Mouse (Mus musculus) hindbrain, embryonic 12.5 days (tissue): ENCODE data around the gene Uchl4. TPM values are rescaled to one million over a fixed set of nuclear protein-coding genes. Genes with fewer than 3 reads are reported as not detected.

Experiments used
- ATAC-seq: fragments of 200-750 bp; cut with Nextera tagmentation; 2 replicates; pipeline ENCODE4 v1.8.0; 2017; ENCODE audit warnings: moderate TSS enrichment; ENCODE audit not compliant: low FRiP score
- H3K27ac ChIP-seq: fragments of 300-500 bp; sonication (generic); 2 replicates; pipeline ENCODE4 v1.5.1; 2016; ENCODE audit warnings: mild to moderate bottlenecking
- H3K27me3 ChIP-seq: fragments of 300-500 bp; sonication (generic); 2 replicates; pipeline ENCODE4 v1.6.1; 2016; ENCODE audit warnings: mild to moderate bottlenecking
- H3K36me3 ChIP-seq: fragments of 300-500 bp; sonication (generic); 2 replicates; pipeline ENCODE4 v1.6.1; 2016; ENCODE audit warnings: mild to moderate bottlenecking
- H3K4me1 ChIP-seq: fragments of 300-500 bp; sonication (generic); 2 replicates; pipeline ENCODE4 v1.6.1; 2016
- H3K4me2 ChIP-seq: fragments of 300-500 bp; sonication (generic); replicated peaks from 2 replicates; pipeline ENCODE4 v1.6.1; 2016; ENCODE audit warnings: mild to moderate bottlenecking
- H3K4me3 ChIP-seq: fragments of 300-500 bp; sonication (generic); 2 replicates; pipeline ENCODE4 v1.5.1; 2016; ENCODE audit warnings: mild to moderate bottlenecking
- H3K9ac ChIP-seq: fragments of 300-500 bp; sonication (generic); 2 replicates; pipeline ENCODE4 v1.6.1; 2016; ENCODE audit warnings: mild to moderate bottlenecking, moderate library complexity
- H3K9me3 ChIP-seq: fragments of 300-500 bp; sonication (generic); replicated peaks from 2 replicates; pipeline ENCODE4 v1.6.1; 2016; ENCODE audit warnings: mild to moderate bottlenecking
- WGBS: fragments of 180-500 bp; shearing (Covaris S2); methylation state at CpG from one replicate; pipeline ENCODE4 v1.1.7; 2016; 5-methylcytosine and 5-hydroxymethylcytosine counted together
- polyA plus RNA-seq: library from polyadenylated mRNA; unstranded; fragments of >200 nt; fragmentation: Nextera tagmentation; extraction: Ambion mirVana; gene quantifications from 2 replicates; pipeline ENCODE4 v1.2.1, GENCODE M21; 2016

Gene Uchl4
- polyA plus RNA-seq, 1 experiment from 2014 or later: 4.0 TPM

DNA sequence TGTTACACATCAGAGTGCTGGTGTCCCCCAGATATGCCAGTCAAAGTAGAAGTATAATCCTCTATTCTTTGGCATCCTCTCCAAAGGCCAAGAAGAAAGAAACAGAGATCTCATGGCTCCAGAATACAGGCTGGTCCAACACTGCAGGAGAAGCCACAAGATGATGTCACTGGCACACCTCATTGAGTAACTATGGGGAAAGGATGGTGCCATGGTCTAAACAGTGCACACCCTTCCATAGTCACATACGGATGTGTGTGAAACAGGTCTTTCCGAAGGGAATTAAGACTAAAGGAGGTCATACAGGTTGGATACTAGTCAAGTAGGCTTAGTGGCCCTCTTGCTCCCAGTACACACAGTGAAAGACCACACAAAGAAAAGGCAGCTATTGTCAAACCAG, 18.4 kb upstream of the Uchl4 start:
- Histone ChIP-seq H3K9me3 (no peaks in the 10 kb centered on the region), H3K36me3 (peaks cover 8% of the 10 kb centered on the region), H3K4me3 (no peak overlapping the region), H3K27me3 (no peaks in the 10 kb centered on the region), H3K4me1 (no peaks in the 10 kb centered on the region), H3K4me2 (no peak overlapping the region), H3K9ac (no peak overlapping the region), H3K27ac (no peak overlapping the region)
- whole genome bisulfite sequencing: 95% methylated on average over 2 of the region's 2 CpGs
- ATAC-seq: no peak

DNA sequence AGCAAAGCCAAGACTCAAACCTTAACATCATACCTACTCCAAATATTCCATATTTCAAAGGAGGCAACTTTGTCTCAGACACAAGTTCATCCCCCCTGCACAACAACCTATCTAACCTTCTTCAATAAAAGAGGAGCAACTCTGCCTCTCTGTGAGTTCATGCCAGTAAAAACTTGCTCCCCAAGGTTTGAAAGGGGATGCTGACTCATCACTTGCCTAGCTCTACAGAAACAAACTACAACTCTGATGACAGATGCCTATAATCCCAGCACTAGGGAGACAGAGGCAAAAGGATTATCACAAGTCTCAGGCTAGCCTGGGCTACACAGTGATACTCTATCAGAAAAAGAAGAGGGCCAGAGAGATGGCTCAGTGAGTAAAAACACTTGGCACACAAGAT, 17.1 kb upstream of the Uchl4 start:
- H3K4me3 ChIP-seq: no peak overlapping the region
- no peaks in the 10 kb centered on the region for H3K4me1 ChIP-seq
- H3K9ac ChIP-seq: no peak overlapping the region
- no peaks in the 10 kb centered on the region for H3K27me3 ChIP-seq
- ATAC-seq: no peak
- no peak overlapping the region for H3K4me2 ChIP-seq
- H3K36me3 ChIP-seq: no peaks in the 10 kb centered on the region
- H3K27ac ChIP-seq: no peak overlapping the region
- H3K9me3 ChIP-seq: no peaks in the 10 kb centered on the region

DNA sequence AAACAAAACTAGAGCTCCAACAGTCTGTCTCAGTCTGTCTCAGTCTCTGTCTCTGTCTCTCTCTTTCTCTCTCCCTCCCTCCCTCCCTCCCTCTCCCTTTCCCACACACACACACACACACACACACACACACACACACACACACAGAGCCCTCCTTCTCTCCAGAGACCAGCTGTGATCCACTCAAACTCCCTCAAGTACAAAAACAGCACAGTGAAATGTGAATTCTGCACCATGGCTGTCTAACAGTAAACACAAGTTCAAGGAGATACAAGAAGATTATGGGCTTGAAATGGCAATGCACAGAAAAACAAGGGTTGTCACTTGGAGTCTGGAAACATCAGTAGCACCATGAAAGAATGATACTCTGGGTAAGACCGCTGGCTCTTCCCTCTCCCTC, 15.7 kb upstream of the Uchl4 start:
- Histone ChIP-seq H3K36me3 (no peaks in the 10 kb centered on the region), H3K9ac (no peak overlapping the region), H3K4me2 (no peak overlapping the region), H3K9me3 (no peaks in the 10 kb centered on the region), H3K4me3 (no peak overlapping the region), H3K4me1 (no peaks in the 10 kb centered on the region), H3K27me3 (no peaks in the 10 kb centered on the region), H3K27ac (no peak overlapping the region)
- WGBS: 73% methylated on average over 1 of the region's 1 CpGs
- no peak for ATAC-seq

DNA sequence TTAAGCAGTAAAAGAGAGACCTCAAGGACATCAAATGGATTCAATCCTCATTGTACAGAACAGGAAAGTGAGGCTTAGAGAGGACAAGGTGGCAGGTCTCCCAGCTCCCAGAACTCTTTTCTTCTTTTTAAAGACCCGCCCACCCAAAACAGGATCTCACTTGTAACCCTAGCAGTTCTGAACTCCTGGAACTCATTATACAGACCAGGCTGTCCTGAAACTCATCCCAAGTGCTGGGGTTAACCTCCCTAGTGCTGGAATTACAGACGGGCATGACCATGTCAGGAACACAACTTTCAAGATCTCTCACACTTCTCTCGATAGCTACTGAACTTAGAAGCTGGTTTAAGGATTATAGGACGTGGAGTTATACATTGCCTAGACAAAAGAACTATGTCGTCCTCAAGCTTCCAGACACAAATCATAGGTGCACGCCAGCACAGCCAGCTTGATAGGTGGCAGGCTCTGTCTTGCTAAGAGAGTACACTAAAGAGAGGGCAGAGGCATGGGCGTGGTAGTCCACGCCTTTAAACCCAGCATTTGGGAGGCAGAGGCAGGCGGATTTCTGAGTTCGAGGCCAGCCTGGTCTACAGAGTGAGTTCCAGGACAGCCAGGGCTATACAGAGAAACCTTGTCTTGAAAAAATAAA, 15.1 kb upstream of the Uchl4 start:
- H3K4me2 ChIP-seq: no peak overlapping the region
- no peaks in the 10 kb centered on the region for H3K4me1 ChIP-seq
- H3K9me3 ChIP-seq: no peaks in the 10 kb centered on the region
- no peak for ATAC-seq
- H3K27ac ChIP-seq: no peak overlapping the region
- no peak overlapping the region for H3K4me3 ChIP-seq
- no peaks in the 10 kb centered on the region for H3K27me3 ChIP-seq
- 90% methylated on average over 10 of the region's 10 CpGs for whole genome bisulfite sequencing
- H3K36me3 ChIP-seq: no peaks in the 10 kb centered on the region
- H3K9ac ChIP-seq: no peak overlapping the region

DNA sequence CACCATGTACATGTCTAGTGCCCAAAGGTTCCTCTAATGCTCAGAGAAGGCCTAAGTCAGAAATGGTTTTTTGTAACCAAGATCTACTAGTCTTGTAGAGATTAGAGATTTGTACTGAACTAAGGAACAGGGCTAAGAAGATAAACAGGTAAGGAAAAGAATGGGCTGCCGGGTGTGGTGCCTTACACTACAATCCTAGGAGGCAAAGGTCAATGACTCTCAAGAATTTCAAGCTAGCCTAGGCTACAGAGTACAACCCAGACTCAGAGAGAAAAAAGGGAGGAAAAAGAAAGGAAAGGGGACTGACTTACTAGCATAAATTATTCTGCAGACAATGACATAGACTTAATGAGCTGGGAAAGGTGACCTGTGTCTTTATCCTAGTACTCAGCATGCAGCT, 14.4 kb upstream of the Uchl4 start:
- H3K4me2 ChIP-seq: no peak overlapping the region
- no peak overlapping the region for H3K9ac ChIP-seq
- WGBS: 56% methylated on average over 1 of the region's 1 CpGs
- H3K27me3 ChIP-seq: no peaks in the 10 kb centered on the region
- no peaks in the 10 kb centered on the region for H3K4me1 ChIP-seq
- H3K36me3 ChIP-seq: no peaks in the 10 kb centered on the region
- ATAC-seq: no peak
- H3K4me3 ChIP-seq: no peak overlapping the region
- no peak overlapping the region for H3K27ac ChIP-seq
- H3K9me3 ChIP-seq: no peaks in the 10 kb centered on the region

DNA sequence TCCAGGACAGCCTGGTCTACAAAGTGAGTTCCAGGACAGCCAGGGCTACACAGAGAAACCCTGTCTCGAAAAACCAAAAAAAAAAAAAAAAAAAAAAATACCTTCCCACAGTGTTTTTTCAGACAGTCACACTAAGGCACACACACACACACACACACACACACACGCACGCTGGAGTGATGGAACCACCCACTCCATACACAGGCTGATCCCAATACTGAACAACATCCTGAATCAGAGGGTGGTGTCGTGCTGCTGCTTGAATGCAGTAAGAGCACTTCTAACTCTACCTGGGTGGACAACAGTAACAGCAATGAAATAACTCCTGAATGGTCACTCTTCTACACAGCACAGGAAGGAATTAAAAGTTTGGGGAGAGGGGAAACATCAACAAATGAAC, 13.5 kb upstream of the Uchl4 start:
- Histone ChIP-seq H3K27ac (no peak overlapping the region), H3K36me3 (no peaks in the 10 kb centered on the region), H3K9ac (no peak overlapping the region), H3K4me2 (no peak overlapping the region), H3K4me3 (no peak overlapping the region), H3K9me3 (no peaks in the 10 kb centered on the region), H3K27me3 (no peaks in the 10 kb centered on the region), H3K4me1 (no peaks in the 10 kb centered on the region)
- 72% methylated on average over 4 of the region's 4 CpGs for WGBS
- ATAC-seq: no peak

DNA sequence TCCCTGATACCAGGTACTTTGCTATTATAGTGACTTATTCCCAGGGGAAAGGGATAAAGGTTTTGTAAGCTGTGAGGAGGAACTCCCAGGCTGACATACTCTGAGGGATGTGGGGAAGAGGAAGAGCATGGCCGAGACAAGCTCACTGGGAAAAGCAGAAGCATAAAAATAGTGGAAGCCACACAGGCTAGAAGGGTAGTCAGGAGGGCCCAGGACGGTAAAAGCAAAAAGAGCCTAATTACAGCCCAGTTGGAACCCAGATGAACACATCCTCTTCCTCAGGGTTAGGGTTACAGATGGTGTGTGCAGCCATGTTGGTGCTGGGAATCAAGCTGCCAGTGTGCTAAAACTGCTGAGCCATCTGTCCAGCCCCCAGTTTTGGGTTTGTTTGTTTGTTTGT, 12.9 kb upstream of the Uchl4 start:
- H3K4me1 ChIP-seq: no peaks in the 10 kb centered on the region
- H3K27me3 ChIP-seq: no peaks in the 10 kb centered on the region
- 65% methylated on average over 2 of the region's 2 CpGs for WGBS
- H3K4me3 ChIP-seq: no peak overlapping the region
- ATAC-seq: no peak
- no peak overlapping the region for H3K4me2 ChIP-seq
- no peak overlapping the region for H3K27ac ChIP-seq
- no peak overlapping the region for H3K9ac ChIP-seq
- H3K9me3 ChIP-seq: no peaks in the 10 kb centered on the region
- no peaks in the 10 kb centered on the region for H3K36me3 ChIP-seq

DNA sequence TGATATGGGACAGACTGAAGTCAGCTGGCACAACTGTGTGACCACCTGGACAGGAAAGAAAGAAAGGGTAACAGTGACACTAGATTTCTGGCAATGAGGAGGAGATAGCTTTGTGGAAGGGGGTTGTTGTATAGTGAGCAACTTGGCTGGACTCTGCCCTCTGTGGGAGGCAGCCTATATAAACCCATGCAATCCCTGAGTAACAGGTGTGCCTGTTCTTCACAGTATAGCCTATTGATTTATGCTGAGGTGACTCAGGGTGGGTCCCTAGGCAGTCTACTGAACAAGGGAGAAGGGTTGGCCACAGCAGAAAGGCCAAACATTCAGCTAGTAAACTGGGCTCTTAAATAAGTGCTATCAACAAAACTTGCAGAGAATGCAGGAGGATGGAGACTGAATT, 9.2 kb upstream of the Uchl4 start:
- no peak overlapping the region for H3K27ac ChIP-seq
- ATAC-seq: no peak
- H3K4me2 ChIP-seq: no peak overlapping the region
- H3K4me3 ChIP-seq: no peak overlapping the region
- no peaks in the 10 kb centered on the region for H3K9me3 ChIP-seq
- H3K9ac ChIP-seq: no peak overlapping the region
- H3K27me3 ChIP-seq: no peaks in the 10 kb centered on the region
- no peaks in the 10 kb centered on the region for H3K36me3 ChIP-seq
- peaks cover 14% of the 10 kb centered on the region; the same call in 1 of the 2 replicates for H3K4me1 ChIP-seq

DNA sequence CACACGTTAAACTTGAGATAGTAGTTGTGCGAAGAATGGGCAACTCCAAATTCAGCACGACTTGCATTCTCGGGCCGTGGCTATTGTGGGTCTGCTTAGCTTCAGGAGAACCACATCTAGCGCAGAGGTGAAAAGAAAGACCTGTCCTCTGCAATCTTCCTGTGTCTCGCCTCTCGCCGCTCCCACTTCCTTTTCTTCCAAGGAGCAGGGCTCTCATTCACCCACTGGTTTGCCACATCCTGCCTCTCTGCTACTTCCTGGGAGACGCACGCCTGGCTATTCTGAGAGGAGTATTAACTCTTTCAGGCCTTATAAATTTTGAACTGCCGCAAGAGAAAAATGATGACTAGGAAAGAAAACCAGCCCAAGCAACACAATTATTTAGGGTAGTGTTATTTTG, 7.3 kb upstream of the Uchl4 start:
- no peak for ATAC-seq
- H3K4me1 ChIP-seq: peaks cover 30% of the 10 kb centered on the region
- no peak overlapping the region for H3K4me2 ChIP-seq
- no peak overlapping the region for H3K9ac ChIP-seq
- WGBS: 88% methylated on average over 12 of the region's 12 CpGs
- no peak overlapping the region for H3K4me3 ChIP-seq
- H3K36me3 ChIP-seq: no peaks in the 10 kb centered on the region
- H3K27ac ChIP-seq: no peak overlapping the region
- no peaks in the 10 kb centered on the region for H3K27me3 ChIP-seq
- H3K9me3 ChIP-seq: no peaks in the 10 kb centered on the region

DNA sequence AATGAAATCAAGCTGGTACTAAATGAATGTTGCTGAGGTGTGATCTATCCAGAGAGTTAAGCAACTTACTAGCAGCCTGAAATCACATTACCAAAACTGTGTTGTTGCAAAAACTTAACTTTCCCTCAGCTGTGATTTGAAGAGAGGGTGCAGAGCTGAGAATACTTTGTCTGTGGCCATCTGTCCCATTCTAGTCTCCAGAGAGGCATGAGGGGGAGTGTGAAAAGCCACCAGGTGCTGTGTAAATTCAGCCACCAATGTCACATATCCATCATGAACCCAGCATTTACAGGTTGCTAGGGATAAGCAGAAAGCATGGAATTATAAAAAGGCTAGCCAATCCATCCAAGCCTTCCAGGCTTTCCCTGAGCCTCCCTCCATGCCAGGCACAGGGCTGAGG, 6.0 kb upstream of the Uchl4 start:
- ATAC-seq: no peak
- Histone ChIP-seq H3K27ac (no peak overlapping the region), H3K4me1 (peaks cover 35% of the 10 kb centered on the region), H3K9me3 (no peaks in the 10 kb centered on the region), H3K4me3 (no peak overlapping the region), H3K4me2 (no peak overlapping the region), H3K9ac (no peak overlapping the region), H3K36me3 (no peaks in the 10 kb centered on the region), H3K27me3 (no peaks in the 10 kb centered on the region)

DNA sequence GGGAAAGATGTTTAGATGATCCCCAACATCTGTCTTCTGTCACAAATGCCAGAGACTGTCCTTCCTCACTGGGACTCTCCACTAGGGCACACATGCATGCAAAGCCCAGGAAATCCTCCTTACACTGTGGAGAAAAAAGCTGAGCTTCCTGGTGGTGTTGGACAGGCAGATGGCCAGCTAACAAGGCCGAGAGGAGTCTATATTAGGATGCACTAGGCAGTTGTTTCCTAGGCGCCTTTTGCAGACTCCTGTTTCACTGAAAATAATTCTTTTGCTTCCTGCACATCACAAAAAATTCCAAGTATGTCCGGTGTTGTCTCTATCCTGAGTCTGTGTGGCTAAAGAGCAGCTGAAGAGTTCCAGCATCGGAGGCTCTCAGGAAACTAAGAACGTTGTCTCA, 3.8 kb upstream of the Uchl4 start:
- WGBS: 71% methylated on average over 5 of the region's 5 CpGs
- H3K4me3 ChIP-seq: no peak overlapping the region
- H3K9ac ChIP-seq: no peak overlapping the region
- peak overlapping the region; percentile 31; the same call in 1 of the 2 replicates for H3K27ac ChIP-seq
- no peak for ATAC-seq
- peaks cover 38% of the 10 kb centered on the region for H3K4me1 ChIP-seq
- H3K27me3 ChIP-seq: no peaks in the 10 kb centered on the region
- H3K36me3 ChIP-seq: no peaks in the 10 kb centered on the region
- H3K4me2 ChIP-seq: no peak overlapping the region
- no peaks in the 10 kb centered on the region for H3K9me3 ChIP-seq

DNA sequence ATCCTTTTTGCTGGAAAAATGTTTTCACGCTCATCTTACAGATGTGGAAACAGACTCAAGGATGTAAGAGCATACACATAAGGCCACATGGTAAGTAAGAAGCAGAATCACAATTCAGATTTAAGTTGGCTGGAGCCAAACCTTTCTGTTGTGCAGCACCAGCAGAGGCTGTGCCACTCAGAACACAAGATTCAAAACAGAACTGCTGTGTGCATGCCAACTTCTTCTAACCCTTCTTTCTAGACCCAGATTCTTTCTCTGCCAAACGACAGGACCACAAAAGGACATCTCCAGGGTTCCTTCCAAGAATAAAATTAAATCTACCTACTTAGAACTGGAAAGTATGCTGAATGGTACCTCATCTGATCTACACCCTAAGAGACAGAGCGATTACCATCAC, 3.3 kb upstream of the Uchl4 start:
- no peak overlapping the region for H3K9ac ChIP-seq
- no peaks in the 10 kb centered on the region for H3K27me3 ChIP-seq
- no peak for ATAC-seq
- no peaks in the 10 kb centered on the region for H3K9me3 ChIP-seq
- peaks cover 38% of the 10 kb centered on the region for H3K4me1 ChIP-seq
- whole genome bisulfite sequencing: 83% methylated on average over 3 of the region's 3 CpGs
- no peaks in the 10 kb centered on the region for H3K36me3 ChIP-seq
- H3K4me2 ChIP-seq: no peak overlapping the region
- H3K4me3 ChIP-seq: no peak overlapping the region
- H3K27ac ChIP-seq: peak overlapping the region; percentile 31; the same call in 1 of the 2 replicates

DNA sequence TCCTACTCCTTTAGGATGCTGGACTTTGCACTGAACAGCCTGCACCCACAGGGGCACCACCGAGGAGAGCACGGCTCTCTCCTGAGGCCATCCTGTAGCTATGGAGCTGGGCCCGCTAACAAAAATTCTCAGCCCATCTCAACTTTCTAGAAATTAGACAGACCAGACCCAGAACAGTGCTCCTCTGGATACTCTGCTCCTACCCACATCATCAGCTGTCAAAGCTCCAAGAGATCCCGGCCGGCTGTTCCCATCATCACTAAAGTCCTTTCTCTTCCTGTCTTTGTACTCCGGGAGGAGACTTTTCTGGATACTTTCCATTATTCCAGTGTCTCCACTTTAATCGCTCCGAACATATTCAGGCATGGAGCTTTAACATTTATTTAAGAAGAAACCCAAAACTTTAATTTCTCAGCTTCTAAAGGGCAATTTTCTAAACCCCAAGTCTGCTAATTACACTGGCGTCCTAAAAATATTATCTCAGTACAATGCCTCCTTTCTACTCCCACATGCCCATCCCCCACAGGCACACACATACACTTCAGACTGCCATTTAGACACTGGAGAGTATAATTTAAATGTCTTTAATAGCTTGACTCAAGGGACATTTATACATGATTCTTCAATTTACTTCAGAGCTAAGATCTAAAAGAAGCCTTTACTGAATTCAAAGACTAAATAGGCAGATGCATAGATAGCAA, 2.6 kb upstream of the Uchl4 start:
- Histone ChIP-seq H3K9ac (no peak overlapping the region), H3K4me3 (no peak overlapping the region), H3K4me2 (no peak overlapping the region), H3K9me3 (no peaks in the 10 kb centered on the region), H3K27ac (peak overlapping the region; percentile 31), H3K4me1 (peaks cover 38% of the 10 kb centered on the region), H3K27me3 (no peaks in the 10 kb centered on the region), H3K36me3 (no peaks in the 10 kb centered on the region)
- ATAC-seq: no peak
- 61% methylated on average over 9 of the region's 9 CpGs for WGBS
